14 mouse cellular contexts compared by ENCODE assay signal in genomic region chr12:79929846-79930245, GRCm38 (mm10).
DNase-seq lines count a peak whose midpoint lies in the region; ATAC-seq and TF ChIP-seq lines count a peak whose summit lies in the region.
"Had no signal": no experiment of that assay in that cellular context is flagged by ENCODE, and none has a peak within 500 bp of the region (broad histone marks: within the 10 kb centered on the region; RNA-seq: fewer than 3 reads in every experiment).

No protein-coding gene starts in this region.

- H3K27me3 ChIP-seq in heart, embryonic 10.5 days (ENCODE audit: insufficient read depth, poor library complexity, severe bottlenecking): no peaks in the 10 kb centered on the region
- H3K27me3 ChIP-seq in kidney, postnatal 0 days (ENCODE audit: insufficient read depth, low read length): no peaks in the 10 kb centered on the region
- H3K27me3 ChIP-seq in embryonic facial prominence, embryonic 11.5 days (ENCODE audit: control insufficient read depth, insufficient read depth, low read length): no peaks in the 10 kb centered on the region
- H3K27me3 ChIP-seq in limb, embryonic 10.5 days (ENCODE audit: low read depth, poor library complexity, severe bottlenecking): no peaks in the 10 kb centered on the region

- no peak overlapping the region for H3K9ac ChIP-seq in kidney, postnatal 0 days (ENCODE audit: low read depth, low read length)
- H3K9ac ChIP-seq in embryonic facial prominence, embryonic 11.5 days (replicated peaks; ENCODE audit: low read length): no peak overlapping the region
- H3K9ac ChIP-seq: hindbrain, embryonic 14.5 days; liver, embryonic 14.5 days had no signal

- ATAC-seq in kidney, postnatal 0 days (replicated peaks; ENCODE audit: low FRiP score, low read depth): no peak
- no peak for ATAC-seq in embryonic facial prominence, embryonic 11.5 days (replicated peaks; ENCODE audit: insufficient number of reproducible peaks, low FRiP score, low TSS enrichment, low read depth)
- ATAC-seq: activated CD4-positive, CD25-positive, alpha-beta regulatory T cell, adult 4 months had no signal

- peaks cover 73% of the 10 kb centered on the region for H3K4me1 ChIP-seq in heart, embryonic 10.5 days
- H3K4me1 ChIP-seq in kidney, postnatal 0 days (replicated peaks; ENCODE audit: insufficient read depth, low read length): peaks cover 38% of the 10 kb centered on the region
- peaks cover 10% of the 10 kb centered on the region for H3K4me1 ChIP-seq in embryonic facial prominence, embryonic 11.5 days (ENCODE audit: control insufficient read depth, insufficient read depth, low read length)
- peaks cover 70% of the 10 kb centered on the region for H3K4me1 ChIP-seq in limb, embryonic 10.5 days

- no peak overlapping the region for H3K4me2 ChIP-seq in kidney, postnatal 0 days (ENCODE audit: low read length)
- no peak overlapping the region for H3K4me2 ChIP-seq in embryonic facial prominence, embryonic 11.5 days (ENCODE audit: low read depth, low read length)
- H3K4me2 ChIP-seq: hindbrain, embryonic 14.5 days had no signal

- peak overlapping the region; percentile 77 for H3K27ac ChIP-seq in heart, embryonic 10.5 days
- peak overlapping the region; percentile 90 for H3K27ac ChIP-seq in kidney, postnatal 0 days
- peak overlapping the region; percentile 63 for H3K27ac ChIP-seq in embryonic facial prominence, embryonic 11.5 days (replicated peaks; ENCODE audit: low read depth, low read length)
- peak overlapping the region; percentile 88 for H3K27ac ChIP-seq in limb, embryonic 10.5 days
- H3K27ac ChIP-seq: hindbrain, embryonic 14.5 days; liver, embryonic 14.5 days had no signal

- H3K36me3 ChIP-seq in heart, embryonic 10.5 days: no peaks in the 10 kb centered on the region
- no peaks in the 10 kb centered on the region for H3K36me3 ChIP-seq in kidney, postnatal 0 days (ENCODE audit: insufficient read depth, low read length)
- no peaks in the 10 kb centered on the region for H3K36me3 ChIP-seq in embryonic facial prominence, embryonic 11.5 days (replicated peaks; ENCODE audit: control insufficient read depth, insufficient read depth, low read depth, low read length)
- no peaks in the 10 kb centered on the region for H3K36me3 ChIP-seq in limb, embryonic 10.5 days

- no peak for DNase-seq in heart, embryonic 10.5 days (ENCODE audit: low spot score)
- no peak for DNase-seq in heart, postnatal 4 days
- DNase-seq in kidney, postnatal 0 days (ENCODE audit: low spot score): no peak
- DNase-seq in kidney, adult 8-10 months: no peak
- peak; percentile 34 for DNase-seq in embryonic facial prominence, embryonic 11.5 days (ENCODE audit: low spot score)
- DNase-seq in limb, embryonic 10.5 days (ENCODE audit: low spot score): peak; percentile 48
- DNase-seq in frontal cortex, adult 2 months (ENCODE audit: extremely low spot score in 1 of 2, low spot score in 1 of 2): no peak
- DNase-seq in cerebellum, postnatal 14 days: no peak
- DNase-seq: B cell, adult 2 months; cerebellum, adult 8-10 months; thymus, postnatal 4 days had no signal

- WGBS in heart, embryonic 10.5 days: 76% methylated on average over 6 of the region's 6 CpGs
- 44% methylated on average over 6 of the region's 6 CpGs for WGBS in kidney, postnatal 0 days
- 62% methylated on average over 6 of the region's 6 CpGs for WGBS in embryonic facial prominence, embryonic 11.5 days
- 44% methylated on average over 6 of the region's 6 CpGs for WGBS in limb, embryonic 10.5 days

- no peak overlapping the region for H3K4me3 ChIP-seq in heart, embryonic 10.5 days
- H3K4me3 ChIP-seq in kidney, postnatal 0 days (replicated peaks; ENCODE audit: low read depth, low read length): no peak overlapping the region
- H3K4me3 ChIP-seq in embryonic facial prominence, embryonic 11.5 days (ENCODE audit: low read depth, low read length): no peak overlapping the region
- H3K4me3 ChIP-seq in limb, embryonic 10.5 days: no peak overlapping the region

- TF ChIP-seq CTCF in kidney, postnatal 0 days (IDR thresholded peaks at IDR 0.05; ENCODE audit: low read depth): no peak

- no peaks in the 10 kb centered on the region for H3K9me3 ChIP-seq in heart, embryonic 10.5 days
- H3K9me3 ChIP-seq in kidney, postnatal 0 days (replicated peaks; ENCODE audit: low read length): no peaks in the 10 kb centered on the region
- no peaks in the 10 kb centered on the region for H3K9me3 ChIP-seq in embryonic facial prominence, embryonic 11.5 days (replicated peaks; ENCODE audit: control insufficient read depth, low read length)
- no peaks in the 10 kb centered on the region for H3K9me3 ChIP-seq in limb, embryonic 10.5 days (replicated peaks)

Comparison
In these comparisons a context has a peak if more than half of its experiments do, and no peak if none do; other contexts are left out.
1. DNase-seq: peak in embryonic facial prominence, embryonic 11.5 days (single experiment) and limb, embryonic 10.5 days (single experiment); none in heart, embryonic 10.5 days (single experiment), heart, postnatal 4 days (single experiment), kidney, postnatal 0 days (single experiment), kidney, adult 8-10 months (0 of 2), frontal cortex, adult 2 months (0 of 2) and cerebellum, postnatal 14 days (0 of 2).
2. Peak in every context shown above with its lines, with median percentiles within 50 percentile points of each other: H3K27ac ChIP-seq.